In genomic region chr2:93046509-93046835, GRCm38 (mm10) we compare ENCODE assay signal across 8 mouse cellular contexts. TPM values are rescaled to one million over a fixed set of nuclear protein-coding genes. Genes with fewer than 3 reads are reported as not detected.
A peak's percentile ranks its signal among the peaks of the same experiment; 100 is the strongest.
DNase-seq lines count a peak whose midpoint lies in the region; ATAC-seq and TF ChIP-seq lines count a peak whose summit lies in the region.

No protein-coding gene starts in this region.

- ATAC-seq in megakaryocyte, adult 5-6 weeks (ENCODE audit: poor library complexity, severe bottlenecking), result no peak
- ATAC-seq in limb, embryonic 12.5 days (ENCODE audit: insufficient number of reproducible peaks, insufficient read depth, low FRiP score, low TSS enrichment, low read depth), result no peak
- ATAC-seq in stomach, embryonic 14.5 days (ENCODE audit: insufficient number of reproducible peaks, insufficient read depth, low FRiP score, low read depth), result no peak
- no peak for ATAC-seq in monocyte, adult 5-6 weeks (replicated peaks; ENCODE audit: insufficient number of reproducible peaks, low FRiP score, low TSS enrichment, poor library complexity, severe bottlenecking)

- no peaks in the 10 kb centered on the region for H3K9me3 ChIP-seq in megakaryocyte, embryonic 14.5 days
- no peaks in the 10 kb centered on the region for H3K9me3 ChIP-seq in limb, embryonic 12.5 days
- no peaks in the 10 kb centered on the region for H3K9me3 ChIP-seq in stomach, embryonic 14.5 days (ENCODE audit: control insufficient read depth, low read depth, low read length)

- H3K4me1 ChIP-seq in cerebellum, adult 2 months (ENCODE audit: control insufficient read depth, insufficient read depth, low read length), result peaks cover 5% of the 10 kb centered on the region; the same call in 1 of the 2 replicates
- H3K4me1 ChIP-seq in megakaryocyte, embryonic 14.5 days, result peaks cover 74% of the 10 kb centered on the region
- H3K4me1 ChIP-seq in limb, embryonic 12.5 days (replicated peaks), result peaks cover 34% of the 10 kb centered on the region
- H3K4me1 ChIP-seq in stomach, embryonic 14.5 days (ENCODE audit: control insufficient read depth, insufficient read depth, low read length), result peaks cover 23% of the 10 kb centered on the region

- H3K9ac ChIP-seq in limb, embryonic 12.5 days (replicated peaks), result peak overlapping the region; percentile 97
- peak overlapping the region; percentile 97 for H3K9ac ChIP-seq in stomach, embryonic 14.5 days (replicated peaks; ENCODE audit: low read depth, low read length)

- H3K27ac ChIP-seq in cerebellum, adult 2 months (ENCODE audit: insufficient read depth, low read length), result no peak overlapping the region
- peak overlapping the region; percentile 98 for H3K27ac ChIP-seq in limb, embryonic 12.5 days
- peak overlapping the region; percentile 95 for H3K27ac ChIP-seq in stomach, embryonic 14.5 days (ENCODE audit: low read length)

- peaks cover 16% of the 10 kb centered on the region for H3K36me3 ChIP-seq in megakaryocyte, embryonic 14.5 days (replicated peaks; ENCODE audit: low read length)
- 0 out of 2 replicates have a peak, but pooled peaks cover 11% of the 10 kb centered on the region for H3K36me3 ChIP-seq in limb, embryonic 12.5 days
- H3K36me3 ChIP-seq in stomach, embryonic 14.5 days (ENCODE audit: control insufficient read depth, insufficient read depth, low read length), result peaks cover 6% of the 10 kb centered on the region; the same call in 1 of the 2 replicates

- H3K4me2 ChIP-seq in limb, embryonic 12.5 days, result peak overlapping the region; percentile 83
- peak overlapping the region; percentile 59 for H3K4me2 ChIP-seq in stomach, embryonic 14.5 days (replicated peaks; ENCODE audit: low read depth, low read length)

- no peak for TF ChIP-seq POLR2A in cerebellum, adult 2 months (IDR thresholded peaks at IDR 0.05; ENCODE audit: borderline replicate concordance, insufficient read depth, low read length)

- WGBS in cerebellum, adult 2 months, result 26% methylated on average over 5 of the region's 5 CpGs
- WGBS in limb, embryonic 12.5 days, result 21% methylated on average over 5 of the region's 5 CpGs
- WGBS in stomach, embryonic 14.5 days, result 13% methylated on average over 5 of the region's 5 CpGs

- no peak for DNase-seq in cerebellum, adult 2 months
- no peak for DNase-seq in cerebellum, postnatal 25 days
- no peak for DNase-seq in yolk sac, embryonic 10.5 days (ENCODE audit: low spot score)

- TF ChIP-seq CTCF in cerebellum, adult 2 months (IDR thresholded peaks at IDR 0.05; ENCODE audit: borderline replicate concordance, insufficient read depth, low read depth, low read length), result no peak

- H3K4me3 ChIP-seq in cerebellum, adult 2 months (replicated peaks; ENCODE audit: insufficient read depth, low read depth, low read length), result peak overlapping the region; percentile 96
- peak overlapping the region; percentile 94 for H3K4me3 ChIP-seq in megakaryocyte, embryonic 14.5 days (replicated peaks)
- H3K4me3 ChIP-seq in limb, embryonic 12.5 days (replicated peaks), result peak overlapping the region; percentile 79
- peak overlapping the region; percentile 73 for H3K4me3 ChIP-seq in stomach, embryonic 14.5 days (ENCODE audit: low read depth, low read length)

- H3K27me3 ChIP-seq in cerebellum, adult 2 months (ENCODE audit: control insufficient read depth, insufficient read depth, low read length), result no peaks in the 10 kb centered on the region
- peaks cover 3% of the 10 kb centered on the region for H3K27me3 ChIP-seq in megakaryocyte, embryonic 14.5 days (replicated peaks)
- H3K27me3 ChIP-seq in limb, embryonic 12.5 days, result peaks cover 6% of the 10 kb centered on the region; the same call in 1 of the 2 replicates
- no peaks in the 10 kb centered on the region for H3K27me3 ChIP-seq in stomach, embryonic 14.5 days (ENCODE audit: control insufficient read depth, insufficient read depth, low read length)

RNA-seq across cellular contexts. Expression of gene Prdm11, which starts 0.5 kb away (rescaled TPM):
- polyA plus RNA-seq in cerebellum, adult 2 months (2012; rRNA removed), result 10.3 and 11.3 TPM in 2 replicates
- polyA plus RNA-seq in megakaryocyte, embryonic 14.5 days (2012; ENCODE audit: insufficient read depth, low replicate concordance), result 17.7 and 18.2 TPM in 2 replicates
- total RNA-seq in megakaryocyte, adult 5-6 weeks (2015), result 0.85 and 2.1 TPM in 2 replicates
- 2.1 TPM in 2 replicates for total RNA-seq in megakaryocyte, adult 5-6 weeks (2017)
- polyA plus RNA-seq in limb, embryonic 12.5 days (2016; fragmentation: Nextera tagmentation; extraction: Ambion mirVana), result 6.1 and 7.2 TPM in 2 replicates
- 7.6 and 8.0 TPM in 2 replicates for polyA plus RNA-seq in stomach, embryonic 14.5 days (2014; fragmentation: Nextera tagmentation; extraction: Ambion mirVana)
- 1.4 to 6.8 TPM (median 4.0 TPM) in 3 replicates for total RNA-seq in monocyte, adult 5-6 weeks (2017)
